Mouse (Mus musculus): ENCODE results near the gene Runx1. TPM values are rescaled to one million over a fixed set of nuclear protein-coding genes. Genes with fewer than 3 reads are reported as not detected.

The Runx1 gene
- polyA plus RNA-seq, 1 experiment from 2014 or later, result 9.1 TPM

DNA sequence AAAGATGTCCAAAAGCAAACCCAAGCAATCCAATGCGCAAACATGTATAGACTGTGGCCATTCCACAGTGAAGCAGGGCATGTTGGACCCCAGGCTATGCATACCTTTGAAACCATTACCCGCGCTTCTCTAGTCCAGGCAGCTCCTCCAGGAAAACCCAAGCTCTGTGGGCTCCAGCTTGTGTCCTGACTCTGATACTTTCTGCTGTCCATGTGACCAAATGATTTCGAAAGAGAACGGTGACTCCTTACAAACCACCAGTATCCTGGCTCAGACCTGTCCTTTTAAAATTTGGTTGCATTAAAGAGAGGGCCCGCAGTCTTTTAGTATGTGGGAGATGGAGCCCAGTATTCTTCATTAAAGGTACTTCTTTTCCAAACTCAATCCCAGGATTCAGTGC, 234.2 kb downstream of the Runx1 start:
- Histone ChIP-seq H3K4me1 (ENCODE audit: insufficient read depth, low read depth, low read length) (no peaks in the 10 kb centered on the region), H3K27ac (ENCODE audit: low read length) (no peak overlapping the region), H3K4me2 (replicated peaks; ENCODE audit: low read depth, low read length) (no peak overlapping the region), H3K36me3 (ENCODE audit: insufficient read depth, low read length) (no peaks in the 10 kb centered on the region), H3K27me3 (replicated peaks; ENCODE audit: insufficient read depth, low read length) (no peaks in the 10 kb centered on the region), H3K9me3 (ENCODE audit: low read length) (no peaks in the 10 kb centered on the region), H3K4me3 (ENCODE audit: low read depth, low read length) (no peak overlapping the region), H3K9ac (replicated peaks; ENCODE audit: low read depth) (no peak overlapping the region)
- 86% methylated on average over 6 of the region's 6 CpGs for WGBS
- ATAC-seq (no peak), DNase-seq (ENCODE audit: low spot score) (no peak)
- TF ChIP-seq CTCF (IDR thresholded peaks at IDR 0.05), result no peak
- no peak for TF ChIP-seq EP300 (IDR thresholded peaks at IDR 0.05)

GRCm38 (mm10) chr16:92587836-92588235, 238.1 kb downstream of the Runx1 start:
- Histone ChIP-seq H3K9ac (replicated peaks; ENCODE audit: low read depth) (no peak overlapping the region), H3K4me3 (ENCODE audit: low read depth, low read length) (no peak overlapping the region), H3K27ac (ENCODE audit: low read length) (no peak overlapping the region), H3K9me3 (ENCODE audit: low read length) (no peaks in the 10 kb centered on the region), H3K4me1 (ENCODE audit: insufficient read depth, low read depth, low read length) (no peaks in the 10 kb centered on the region), H3K36me3 (ENCODE audit: insufficient read depth, low read length) (no peaks in the 10 kb centered on the region), H3K4me2 (replicated peaks; ENCODE audit: low read depth, low read length) (no peak overlapping the region), H3K27me3 (replicated peaks; ENCODE audit: insufficient read depth, low read length) (no peaks in the 10 kb centered on the region)
- TF ChIP-seq EP300 (IDR thresholded peaks at IDR 0.05) (no peak), CTCF (IDR thresholded peaks at IDR 0.05) (no peak)
- ATAC-seq, result no peak
- 88% methylated on average over 4 of the region's 4 CpGs for WGBS
- DNase-seq (ENCODE audit: low spot score), result no peak

DNA sequence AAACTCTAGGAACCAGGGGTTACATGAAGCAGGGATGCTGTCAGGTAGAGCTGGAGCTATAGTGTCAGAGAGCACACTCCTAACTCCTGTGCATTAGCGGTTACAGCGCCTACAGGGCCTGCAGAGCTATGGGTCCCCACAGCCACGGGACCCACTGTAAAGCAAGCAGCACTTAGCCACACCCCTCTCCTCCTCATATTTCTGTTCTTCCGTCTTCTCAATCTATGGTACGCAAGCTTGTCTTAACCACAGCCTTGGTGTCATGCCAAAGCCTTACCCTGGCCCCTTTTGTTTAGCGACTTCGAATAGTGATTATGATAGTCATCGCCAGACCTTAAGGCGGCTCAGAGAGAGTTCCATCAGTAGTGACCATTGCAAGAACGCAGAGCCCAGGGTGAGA, 244.2 kb downstream of the Runx1 start:
- H3K36me3 ChIP-seq (ENCODE audit: insufficient read depth, low read length), result no peaks in the 10 kb centered on the region
- no peaks in the 10 kb centered on the region for H3K9me3 ChIP-seq (ENCODE audit: low read length)
- TF ChIP-seq CTCF (IDR thresholded peaks at IDR 0.05), result no peak
- no peak for TF ChIP-seq EP300 (IDR thresholded peaks at IDR 0.05)
- no peaks in the 10 kb centered on the region; the same call in 1 of the 2 replicates for H3K4me1 ChIP-seq (ENCODE audit: insufficient read depth, low read depth, low read length)
- no peak overlapping the region for H3K4me2 ChIP-seq (replicated peaks; ENCODE audit: low read depth, low read length)
- no peaks in the 10 kb centered on the region for H3K27me3 ChIP-seq (replicated peaks; ENCODE audit: insufficient read depth, low read length)
- no peak overlapping the region for H3K27ac ChIP-seq (ENCODE audit: low read length)
- no peak overlapping the region for H3K4me3 ChIP-seq (ENCODE audit: low read depth, low read length)
- no peak overlapping the region for H3K9ac ChIP-seq (replicated peaks; ENCODE audit: low read depth)
- DNase-seq (ENCODE audit: low spot score) (peak; percentile 60), ATAC-seq (peak; percentile 29)
- 42% methylated on average over 10 of the region's 10 CpGs for WGBS

DNA sequence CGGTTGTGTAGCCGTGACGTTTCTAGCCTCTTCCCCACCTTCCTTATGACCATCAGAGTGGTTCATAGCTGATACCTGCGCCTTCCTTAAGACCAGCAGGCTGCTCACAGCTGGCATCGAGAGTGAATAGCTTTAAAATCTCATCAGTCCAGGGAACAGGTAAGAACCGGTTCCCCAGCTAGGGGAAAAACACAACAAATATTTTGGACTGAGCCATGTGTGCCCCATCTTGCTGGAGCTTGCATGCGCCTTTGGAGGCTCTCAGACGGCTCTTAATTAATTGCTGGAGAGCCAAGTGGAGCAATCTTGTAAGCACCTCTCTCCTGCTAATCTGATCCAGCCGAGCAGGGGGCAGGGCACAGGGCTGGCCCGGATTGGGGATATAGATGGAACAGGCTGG, 245.0 kb downstream of the Runx1 start:
- Histone ChIP-seq H3K4me1 (ENCODE audit: insufficient read depth, low read depth, low read length) (no peaks in the 10 kb centered on the region; the same call in 1 of the 2 replicates), H3K27me3 (replicated peaks; ENCODE audit: insufficient read depth, low read length) (no peaks in the 10 kb centered on the region), H3K9ac (replicated peaks; ENCODE audit: low read depth) (no peak overlapping the region), H3K9me3 (ENCODE audit: low read length) (no peaks in the 10 kb centered on the region), H3K27ac (ENCODE audit: low read length) (no peak overlapping the region), H3K36me3 (ENCODE audit: insufficient read depth, low read length) (no peaks in the 10 kb centered on the region), H3K4me2 (replicated peaks; ENCODE audit: low read depth, low read length) (no peak overlapping the region), H3K4me3 (ENCODE audit: low read depth, low read length) (no peak overlapping the region)
- WGBS, result 71% methylated on average over 10 of the region's 10 CpGs
- no peak; the same call in 1 of the 2 replicates for ATAC-seq
- TF ChIP-seq CTCF (IDR thresholded peaks at IDR 0.05), result no peak
- no peak for DNase-seq (ENCODE audit: low spot score)

DNA sequence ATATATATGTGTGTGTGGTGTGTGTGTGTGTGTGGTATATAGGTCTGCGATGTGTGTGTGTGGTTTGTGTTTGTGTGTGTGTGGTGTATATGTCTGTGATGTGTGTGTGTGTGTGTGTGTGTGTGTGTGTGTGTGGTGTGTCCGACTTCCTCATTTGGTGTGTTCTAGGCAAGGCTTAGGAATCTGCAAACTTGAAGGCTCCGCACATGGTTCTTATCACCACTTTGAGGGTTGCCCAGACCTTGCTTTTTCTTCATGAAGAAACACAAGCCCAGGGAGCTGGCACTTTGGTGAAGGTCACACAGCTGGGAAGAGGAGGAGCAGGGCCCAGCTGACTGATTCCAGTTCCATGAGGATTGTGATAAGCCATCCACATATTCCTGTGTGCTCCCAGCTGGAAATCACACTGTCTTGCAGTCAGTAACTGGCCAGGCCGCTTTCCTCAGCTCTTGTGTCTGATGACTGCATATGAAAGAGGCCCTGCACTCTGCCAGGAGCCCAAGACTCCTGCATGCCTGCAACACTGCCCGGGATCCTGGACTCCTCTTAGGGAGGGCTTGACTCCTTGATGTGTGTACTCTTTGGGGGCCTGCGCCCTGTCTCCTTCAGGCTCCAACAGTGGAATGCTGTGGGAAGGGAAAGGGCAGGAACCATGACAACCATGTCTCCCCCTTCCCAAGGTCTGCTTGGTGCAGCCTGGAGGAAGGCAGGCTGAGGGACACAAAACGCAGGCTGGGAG, 246.9 kb downstream of the Runx1 start:
- Histone ChIP-seq H3K9ac (replicated peaks; ENCODE audit: low read depth) (no peak overlapping the region), H3K27me3 (replicated peaks; ENCODE audit: insufficient read depth, low read length) (no peaks in the 10 kb centered on the region), H3K4me1 (ENCODE audit: insufficient read depth, low read depth, low read length) (no peaks in the 10 kb centered on the region; the same call in 1 of the 2 replicates), H3K9me3 (ENCODE audit: low read length) (no peaks in the 10 kb centered on the region), H3K36me3 (ENCODE audit: insufficient read depth, low read length) (no peaks in the 10 kb centered on the region), H3K4me2 (replicated peaks; ENCODE audit: low read depth, low read length) (no peak overlapping the region), H3K27ac (ENCODE audit: low read length) (no peak overlapping the region), H3K4me3 (ENCODE audit: low read depth, low read length) (no peak overlapping the region)
- DNase-seq (ENCODE audit: low spot score) (no peak), ATAC-seq (peak; percentile 40)
- 55% methylated on average over 7 of the region's 7 CpGs for WGBS
- TF ChIP-seq CTCF (IDR thresholded peaks at IDR 0.05), result no peak
- TF ChIP-seq EP300 (IDR thresholded peaks at IDR 0.05), result no peak

DNA sequence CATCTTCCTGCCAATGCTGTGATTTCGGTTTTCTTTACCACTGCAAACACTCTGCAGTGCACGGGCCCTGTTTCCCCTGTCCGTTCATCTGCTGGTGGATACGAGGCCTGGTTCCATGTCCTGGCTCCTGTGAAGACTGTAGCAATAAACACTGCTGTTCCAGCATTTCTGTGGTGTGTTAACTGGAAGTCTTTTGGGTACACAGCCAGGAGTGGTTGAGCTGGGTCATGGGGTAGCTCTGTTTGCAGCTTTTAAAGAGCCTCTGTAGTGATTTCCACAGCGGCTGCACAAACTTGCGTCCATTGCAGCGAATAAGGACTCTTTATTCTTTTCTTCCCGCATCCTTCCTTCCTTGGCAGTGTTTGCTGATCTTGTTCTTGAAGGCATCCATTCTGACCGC, 248.6 kb downstream of the Runx1 start:
- 51% methylated on average over 9 of the region's 9 CpGs for WGBS
- no peak for DNase-seq (ENCODE audit: low spot score)

More for the DNA sequence above, 248.6 kb downstream of the Runx1 start:
- Histone ChIP-seq H3K4me2 (replicated peaks; ENCODE audit: low read depth, low read length) (no peak overlapping the region), H3K27ac (ENCODE audit: low read length) (no peak overlapping the region), H3K4me3 (ENCODE audit: low read depth, low read length) (no peak overlapping the region), H3K9ac (replicated peaks; ENCODE audit: low read depth) (no peak overlapping the region), H3K4me1 (ENCODE audit: insufficient read depth, low read depth, low read length) (no peaks in the 10 kb centered on the region; the same call in 1 of the 2 replicates), H3K9me3 (ENCODE audit: low read length) (no peaks in the 10 kb centered on the region), H3K27me3 (replicated peaks; ENCODE audit: insufficient read depth, low read length) (no peaks in the 10 kb centered on the region), H3K36me3 (ENCODE audit: insufficient read depth, low read length) (no peaks in the 10 kb centered on the region)
- no peak for TF ChIP-seq EP300 (IDR thresholded peaks at IDR 0.05)
- no peak for TF ChIP-seq CTCF (IDR thresholded peaks at IDR 0.05)
- ATAC-seq, result peak; percentile 40; the same call in 1 of the 2 replicates
